Mouse (Mus musculus) embryonic fibroblast, embryonic 13.5 days (primary cell): ENCODE measurements around the gene Zfp658.

Source experiments
- CTCF ChIP-seq: IDR thresholded peaks from 2 replicates; pipeline ENCODE4 v1.5.1; 2011; ENCODE audit warnings: mild to moderate bottlenecking, control low read depth, low read length, moderate library complexity, borderline replicate concordance; ENCODE audit not compliant: insufficient read depth
- POLR2A ChIP-seq: IDR thresholded peaks from 2 replicates; pipeline ENCODE4 v1.6.1; 2011; ENCODE audit warnings: low read depth, mild to moderate bottlenecking, control low read depth, low read length, moderate library complexity

GRCm38 (mm10) chr7:43545656-43546545, 16.2 kb upstream of the Zfp658 start:
- TF ChIP-seq CTCF, result no peak
- TF ChIP-seq POLR2A, result no peak
